Mouse (Mus musculus) C2C12 (cell line): ENCODE data around the gene Otor.

Experiments
- CEBPB ChIP-seq: IDR thresholded peaks from one replicate; pipeline ENCODE4 v1.6.1; 2011; ENCODE audit warnings: low read depth, mild to moderate bottlenecking, control low read depth, moderate library complexity
- CTCF ChIP-seq: IDR thresholded peaks from one replicate; pipeline ENCODE4 v1.5.1; 2011; ENCODE audit not compliant: control insufficient read depth, insufficient read depth, insufficient read length
- FOSL1 ChIP-seq: IDR thresholded peaks from one replicate; pipeline ENCODE4 v1.8.0; 2011; ENCODE audit warnings: mild to moderate bottlenecking, low read length; ENCODE audit not compliant: poor library complexity, insufficient read depth, severe bottlenecking
- MAX ChIP-seq: IDR thresholded peaks from one replicate; pipeline ENCODE4 v1.6.1; 2011; ENCODE audit warnings: mild to moderate bottlenecking, control low read depth
- MYOD1 ChIP-seq: IDR thresholded peaks from one replicate; pipeline ENCODE4 v1.6.1; 2011; ENCODE audit warnings: low read depth; ENCODE audit not compliant: control insufficient read depth, insufficient read length
- MYOG ChIP-seq: IDR thresholded peaks from one replicate; pipeline ENCODE4 v1.6.1; 2011; ENCODE audit not compliant: control insufficient read depth, insufficient read length; ENCODE audit errors: extremely low read depth
- USF1 ChIP-seq: IDR thresholded peaks from one replicate; pipeline ENCODE4 v1.6.1; 2011; ENCODE audit warnings: low read depth, mild to moderate bottlenecking, control low read depth, moderate library complexity

GRCm38 (mm10) chr2:143094761-143095160 lies 16.5 kb downstream of the Otor start:
- TF ChIP-seq CTCF (no peak), MAX (no peak), MYOG (no peak), USF1 (no peak), MYOD1 (no peak), FOSL1 (no peak), CEBPB (no peak)
